In the genomic region with DNA sequence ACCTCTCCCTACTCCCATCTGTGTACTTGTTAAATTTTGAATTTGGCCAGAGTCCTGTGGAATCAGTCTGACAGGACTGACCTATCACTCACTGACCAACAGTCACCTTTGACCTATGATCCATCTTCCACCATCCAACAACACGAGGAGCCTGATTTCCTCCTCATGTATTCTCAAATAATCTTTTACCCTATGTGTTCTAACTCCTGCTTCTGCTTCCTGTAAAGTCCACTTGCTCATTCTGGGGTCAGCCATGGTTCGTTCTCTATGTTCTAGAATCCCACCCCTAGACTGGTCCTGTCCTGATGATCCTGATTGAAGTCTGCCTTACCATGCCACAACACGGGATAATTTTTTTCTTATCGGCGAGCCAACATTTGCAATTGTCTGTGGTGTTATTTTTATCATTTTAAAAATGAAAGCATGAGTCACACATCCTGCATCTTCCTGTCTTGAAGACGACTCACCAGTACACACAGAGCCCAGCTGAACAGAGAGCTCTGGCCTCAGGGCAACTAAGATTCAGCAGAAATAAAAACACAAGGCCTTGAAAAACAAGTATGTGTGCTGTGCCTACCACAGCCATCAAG, we compare ENCODE assay signal across 13 mouse cellular contexts.
DNase-seq lines count a peak whose midpoint lies in the region; ATAC-seq and TF ChIP-seq lines count a peak whose summit lies in the region.
"Had no signal": no experiment of that assay in that cellular context is flagged by ENCODE, and none has a peak within 500 bp of the region (broad histone marks: within the 10 kb centered on the region; RNA-seq: fewer than 3 reads in every experiment).

No protein-coding gene starts in this region.

- no peaks in the 10 kb centered on the region for H3K4me1 ChIP-seq in hindbrain, postnatal 0 days (ENCODE audit: insufficient read depth, low read length)
- H3K4me1 ChIP-seq: limb, embryonic 13.5 days; neural tube, embryonic 13.5 days had no signal

- H3K27ac ChIP-seq in hindbrain, postnatal 0 days: no peak overlapping the region
- H3K27ac ChIP-seq: limb, embryonic 13.5 days; neural tube, embryonic 13.5 days had no signal

- H3K27me3 ChIP-seq in hindbrain, postnatal 0 days (ENCODE audit: insufficient read depth, low read length): no peaks in the 10 kb centered on the region
- H3K27me3 ChIP-seq: CH12.LX; limb, embryonic 13.5 days; neural tube, embryonic 13.5 days had no signal

- intact Hi-C loops in left cerebral cortex, postnatal 25 days (cut with DNase I): no loop called here

- no peak for DNase-seq in frontal cortex, postnatal 14 days (ENCODE audit: low spot score in 2 of 2)
- DNase-seq in left cerebral cortex, postnatal 25 days (ENCODE audit: low spot score in 2 of 2): peak; percentile 10 to 55
- no peak for DNase-seq in left cerebral cortex, adult 11 months (ENCODE audit: low spot score)
- peak; percentile 50 for DNase-seq in Muller cell, postnatal 12 days (ENCODE audit: inconsistent ontology term)
- DNase-seq in hindbrain, postnatal 0 days (ENCODE audit: low spot score): no peak
- DNase-seq in thymus, postnatal 14 days: no peak
- DNase-seq: cerebellum, postnatal 10 days had no signal

- no peaks in the 10 kb centered on the region for H3K36me3 ChIP-seq in hindbrain, postnatal 0 days (ENCODE audit: insufficient read depth, low read length)
- H3K36me3 ChIP-seq: limb, embryonic 13.5 days; neural tube, embryonic 13.5 days had no signal

- no peaks in the 10 kb centered on the region for H3K9me3 ChIP-seq in hindbrain, postnatal 0 days (ENCODE audit: low read length)
- H3K9me3 ChIP-seq: limb, embryonic 13.5 days; neural tube, embryonic 13.5 days had no signal

- 82% methylated on average over 6 of the region's 6 CpGs for WGBS in hindbrain, postnatal 0 days

- no peak overlapping the region for H3K9ac ChIP-seq in hindbrain, postnatal 0 days (replicated peaks; ENCODE audit: low read length)
- H3K9ac ChIP-seq: limb, embryonic 13.5 days; neural tube, embryonic 13.5 days had no signal

- TF ChIP-seq CTCF in hindbrain, postnatal 0 days (IDR thresholded peaks at IDR 0.05; ENCODE audit: low read depth): no peak

- no peak overlapping the region for H3K4me2 ChIP-seq in hindbrain, postnatal 0 days (ENCODE audit: low read depth, low read length)
- H3K4me2 ChIP-seq: limb, embryonic 13.5 days; neural tube, embryonic 13.5 days had no signal

- ATAC-seq in frontal cortex, adult (ENCODE audit: low TSS enrichment): peak; percentile 98
- ATAC-seq in hematopoietic stem cell, adult 5-6 weeks (replicated peaks in 1 of 2; ENCODE audit: insufficient read depth in 1 of 2, low FRiP score in 2 of 2, low TSS enrichment in 1 of 2, low read depth in 1 of 2, poor library complexity in 2 of 2, severe bottlenecking in 2 of 2): 0 out of 4 replicates have a peak, but pooled peaks have one; percentile 21 to 37
- ATAC-seq in hindbrain, postnatal 0 days: no peak

- no peak overlapping the region for H3K4me3 ChIP-seq in hindbrain, postnatal 0 days (ENCODE audit: low read length)
- H3K4me3 ChIP-seq: erythroblast, embryonic 14.5 days; limb, embryonic 13.5 days; neural tube, embryonic 13.5 days had no signal

Comparison
In these comparisons a context has a peak if more than half of its experiments do, and no peak if none do; other contexts are left out.
1. DNase-seq: peak in left cerebral cortex, postnatal 25 days (2 of 2) and Muller cell, postnatal 12 days (single experiment); none in frontal cortex, postnatal 14 days (0 of 2), left cerebral cortex, adult 11 months (single experiment), hindbrain, postnatal 0 days (single experiment) and thymus, postnatal 14 days (single experiment).